Mouse (Mus musculus) hindbrain, embryonic 14.5 days (tissue): ENCODE data around the gene Zfp280b. TPM values are rescaled to one million over a fixed set of nuclear protein-coding genes. Genes with fewer than 3 reads are reported as not detected.
"Not testable (repeated sequence)": the region's sequence is repeated elsewhere in the genome, so short reads cannot be mapped to it uniquely, and the experiment has no call there.

Source experiments
- ATAC-seq: fragments of 200-750 bp; cut with Nextera tagmentation; 2 replicates; pipeline ENCODE4 v1.8.0; 2017; ENCODE audit warnings: moderate number of reproducible peaks, mild to moderate bottlenecking, moderate TSS enrichment, moderate library complexity; ENCODE audit not compliant: low FRiP score
- DNase-seq: peaks from one replicate; pipeline ENCODE4 v3.0.0-alpha.2; 2015; ENCODE audit warnings: low spot score
- H3K27ac ChIP-seq: fragments of 300-500 bp; sonication (generic); 2 replicates; pipeline ENCODE4 v1.5.1; 2014; ENCODE audit warnings: mild to moderate bottlenecking, moderate library complexity
- H3K27me3 ChIP-seq: fragments of 300-500 bp; sonication (generic); 2 replicates; pipeline ENCODE4 v1.6.1; 2014; ENCODE audit warnings: mild to moderate bottlenecking, low read length, mixed read lengths; ENCODE audit not compliant: control insufficient read depth, insufficient read depth
- H3K36me3 ChIP-seq: fragments of 300-500 bp; sonication (generic); replicated peaks from 2 replicates; pipeline ENCODE4 v1.6.1; 2014; ENCODE audit not compliant: control insufficient read depth, insufficient read depth
- H3K4me1 ChIP-seq: fragments of 300-500 bp; sonication (generic); replicated peaks from 2 replicates; pipeline ENCODE4 v1.6.1; 2014; ENCODE audit warnings: antibody characterized with exemption, low read length, mixed read lengths; ENCODE audit not compliant: control insufficient read depth, insufficient read depth
- H3K4me2 ChIP-seq: fragments of 300-500 bp; sonication (generic); replicated peaks from 2 replicates; pipeline ENCODE4 v1.6.1; 2014; ENCODE audit warnings: mild to moderate bottlenecking, moderate library complexity
- H3K4me3 ChIP-seq: fragments of 300-500 bp; sonication (generic); replicated peaks from 2 replicates; pipeline ENCODE4 v1.5.1; 2014; ENCODE audit warnings: mild to moderate bottlenecking, low read length
- H3K9ac ChIP-seq: fragments of 300-500 bp; sonication (generic); 2 replicates; pipeline ENCODE4 v1.6.1; 2014
- H3K9me3 ChIP-seq: fragments of 300-500 bp; sonication (generic); 2 replicates; pipeline ENCODE4 v1.6.1; 2016; ENCODE audit warnings: low read length; ENCODE audit not compliant: control insufficient read depth
- WGBS: fragments of 180-500 bp; shearing (Covaris S2); extraction: QIAGEN DNeasy Blood & Tissue Kit; methylation state at CpG from one replicate; pipeline ENCODE4 v1.1.7; 2014; 5-methylcytosine and 5-hydroxymethylcytosine counted together
- polyA plus RNA-seq: library from polyadenylated mRNA; unstranded; fragments of >200 nt; fragmentation: Nextera tagmentation; extraction: Ambion mirVana; gene quantifications from 2 replicates; pipeline ENCODE4 v1.2.1, GENCODE M21; 2014

The Zfp280b gene
- 11.2 and 11.9 TPM in 2 replicates for polyA plus RNA-seq

- H3K27ac ChIP-seq = peak within 1 kb of the TSS; percentile 62
- peak; percentile 99 for ATAC-seq
- no peaks in the 10 kb centered on the region for H3K36me3 ChIP-seq
- no peaks in the 10 kb centered on the region for H3K9me3 ChIP-seq
- WGBS = under 1% methylated on average over 58 of the region's 58 CpGs
- H3K4me3 ChIP-seq = peak within 1 kb of the TSS; percentile 89
- peaks cover 7% of the 10 kb centered on the region for H3K4me1 ChIP-seq
- peak; percentile 89 for DNase-seq
- H3K27me3 ChIP-seq = no peaks in the 10 kb centered on the region
- H3K4me2 ChIP-seq = peak within 1 kb of the TSS; percentile 63
- H3K9ac ChIP-seq = peak within 1 kb of the TSS; percentile 91
Observed at GRCm38 (mm10) chr10:76032402-76033118, at the start of gene Zfp280b. Gene Zfp280b, plus strand, starts transcription at chr10:76032650.

GRCm38 (mm10) chr10:75990430-75991042, 41.9 kb upstream of the Zfp280b start:
- WGBS = 82% methylated on average over 4 of the region's 4 CpGs
- no peaks in the 10 kb centered on the region for H3K36me3 ChIP-seq
- no peak overlapping the region for H3K9ac ChIP-seq
- no peak for ATAC-seq
- H3K27me3 ChIP-seq = no peaks in the 10 kb centered on the region
- no peak overlapping the region for H3K4me2 ChIP-seq
- H3K4me1 ChIP-seq = no peaks in the 10 kb centered on the region
- no peak overlapping the region for H3K27ac ChIP-seq
- no peaks in the 10 kb centered on the region for H3K9me3 ChIP-seq
- no peak for DNase-seq
- no peak overlapping the region for H3K4me3 ChIP-seq

GRCm38 (mm10) chr10:75993616-75994240, 38.7 kb upstream of the Zfp280b start:
- Histone ChIP-seq H3K27me3 (no peaks in the 10 kb centered on the region), H3K4me2 (no peak overlapping the region), H3K9ac (no peak overlapping the region), H3K36me3 (no peaks in the 10 kb centered on the region), H3K4me1 (no peaks in the 10 kb centered on the region), H3K9me3 (no peaks in the 10 kb centered on the region), H3K27ac (no peak overlapping the region), H3K4me3 (no peak overlapping the region)
- ATAC-seq (no peak), DNase-seq (no peak)
- 89% methylated on average over 15 of the region's 15 CpGs for WGBS

GRCm38 (mm10) chr10:75994531-75995210, 37.8 kb upstream of the Zfp280b start:
- H3K9me3 ChIP-seq, DNase-seq, H3K4me2 ChIP-seq, H3K9ac ChIP-seq, H3K4me3 ChIP-seq, H3K36me3 ChIP-seq, H3K27ac ChIP-seq, ATAC-seq, H3K27me3 ChIP-seq, H3K4me1 ChIP-seq: not testable (repeated sequence)
- WGBS = 77% methylated on average over 12 of the region's 13 CpGs

GRCm38 (mm10) chr10:75995463-75995862, 37.0 kb upstream of the Zfp280b start:
- WGBS = 90% methylated on average over 11 of the region's 11 CpGs
- no peak overlapping the region for H3K27ac ChIP-seq
- H3K36me3 ChIP-seq = no peaks in the 10 kb centered on the region
- H3K9ac ChIP-seq = no peak overlapping the region
- DNase-seq (no peak), ATAC-seq (no peak)
- no peaks in the 10 kb centered on the region for H3K4me1 ChIP-seq
- H3K4me2 ChIP-seq = no peak overlapping the region
- no peaks in the 10 kb centered on the region for H3K9me3 ChIP-seq
- no peaks in the 10 kb centered on the region for H3K27me3 ChIP-seq
- no peak overlapping the region for H3K4me3 ChIP-seq

GRCm38 (mm10) chr10:75996315-75996714, 36.1 kb upstream of the Zfp280b start:
- ATAC-seq (no peak), DNase-seq (no peak)
- H3K4me2 ChIP-seq = no peak overlapping the region
- H3K27me3 ChIP-seq = no peaks in the 10 kb centered on the region
- no peaks in the 10 kb centered on the region for H3K9me3 ChIP-seq
- H3K9ac ChIP-seq = no peak overlapping the region
- no peak overlapping the region for H3K27ac ChIP-seq
- no peak overlapping the region for H3K4me3 ChIP-seq
- no peaks in the 10 kb centered on the region for H3K4me1 ChIP-seq
- WGBS = 55% methylated on average over 3 of the region's 3 CpGs
- no peaks in the 10 kb centered on the region for H3K36me3 ChIP-seq

- no peak for ATAC-seq
- H3K9me3 ChIP-seq = no peaks in the 10 kb centered on the region
- no peaks in the 10 kb centered on the region for H3K36me3 ChIP-seq
- DNase-seq = no peak
- H3K9ac ChIP-seq = no peak overlapping the region
- H3K27me3 ChIP-seq = no peaks in the 10 kb centered on the region
- H3K4me2 ChIP-seq = no peak overlapping the region
- no peak overlapping the region for H3K27ac ChIP-seq
- no peaks in the 10 kb centered on the region for H3K4me1 ChIP-seq
- no peak overlapping the region for H3K4me3 ChIP-seq
- WGBS = 32% methylated on average over 6 of the region's 7 CpGs
Observed at GRCm38 (mm10) chr10:76001160-76001559, 31.3 kb upstream of the Zfp280b start.

GRCm38 (mm10) chr10:76002101-76002521, 30.3 kb upstream of the Zfp280b start:
- H3K27me3 ChIP-seq = no peaks in the 10 kb centered on the region

GRCm38 (mm10) chr10:76002615-76003014, 29.8 kb upstream of the Zfp280b start:
- Histone ChIP-seq H3K9ac (no peak overlapping the region), H3K27me3 (no peaks in the 10 kb centered on the region), H3K9me3 (no peaks in the 10 kb centered on the region), H3K4me3 (no peak overlapping the region), H3K4me1 (no peaks in the 10 kb centered on the region), H3K36me3 (no peaks in the 10 kb centered on the region), H3K27ac (no peak overlapping the region), H3K4me2 (no peak overlapping the region)
- 27% methylated on average over 2 of the region's 2 CpGs for WGBS
- no peak for DNase-seq
- no peak for ATAC-seq

More at GRCm38 (mm10) chr10:76002101-76002521, 30.3 kb upstream of the Zfp280b start:
- H3K9ac ChIP-seq = no peak overlapping the region
- no peak overlapping the region for H3K4me3 ChIP-seq
- no peaks in the 10 kb centered on the region for H3K36me3 ChIP-seq
- H3K27ac ChIP-seq = no peak overlapping the region
- ATAC-seq (no peak), DNase-seq (no peak)
- no peaks in the 10 kb centered on the region for H3K9me3 ChIP-seq
- 29% methylated on average over 3 of the region's 3 CpGs for WGBS
- H3K4me2 ChIP-seq = no peak overlapping the region
- H3K4me1 ChIP-seq = no peaks in the 10 kb centered on the region
